Mouse (Mus musculus): ENCODE data around the gene Suv39h1. TPM values are rescaled to one million over a fixed set of nuclear protein-coding genes. Genes with fewer than 3 reads are reported as not detected.
A peak's percentile ranks its signal among the peaks of the same experiment; 100 is the strongest.
"Not testable (repeated sequence)": the region's sequence is repeated elsewhere in the genome, so short reads cannot be mapped to it uniquely, and the experiment has no call there.

Suv39h1 gene
- polyA plus RNA-seq (2012; rRNA removed), result 11.8 and 13.0 TPM in 2 replicates

GRCm38 (mm10) chrX:8074430-8075014, at the start of gene Suv39h1:
Gene Suv39h1 (minus strand): TSS chrX:8074760.
- DNase-seq (ENCODE audit: low spot score), result peak; percentile 63

DNA sequence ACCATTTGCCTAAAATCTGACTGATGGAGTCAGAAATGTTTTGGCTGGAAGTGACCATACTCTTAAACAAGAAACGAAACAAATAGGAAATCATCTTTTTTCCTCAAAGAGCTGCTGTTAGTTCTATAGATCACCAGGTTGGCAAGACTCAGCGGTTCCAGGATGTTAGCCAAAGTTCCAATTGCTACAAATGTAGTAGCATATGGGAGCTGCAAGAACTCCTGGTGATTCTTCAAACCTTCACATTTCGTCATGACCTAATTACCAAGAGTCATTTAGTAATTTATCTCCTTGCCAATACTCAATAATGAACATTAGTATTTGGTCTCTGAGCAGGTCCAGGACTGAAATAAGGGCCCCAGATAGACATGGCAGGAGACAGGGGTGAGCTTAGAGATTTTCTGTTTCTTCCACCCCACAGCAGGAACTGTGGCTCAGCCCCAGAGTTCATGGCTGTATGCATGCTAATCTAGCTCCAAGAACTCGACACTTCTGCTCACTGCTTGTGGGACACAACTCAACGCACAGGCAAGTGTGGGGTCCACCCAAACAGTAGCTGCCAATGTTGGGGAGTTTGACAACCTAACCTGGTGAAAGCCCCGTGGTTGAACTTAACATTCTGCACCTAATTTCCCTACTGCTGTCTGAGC, 49.4 kb upstream of the Suv39h1 start:
- DNase-seq (ENCODE audit: low spot score), result no peak

DNA sequence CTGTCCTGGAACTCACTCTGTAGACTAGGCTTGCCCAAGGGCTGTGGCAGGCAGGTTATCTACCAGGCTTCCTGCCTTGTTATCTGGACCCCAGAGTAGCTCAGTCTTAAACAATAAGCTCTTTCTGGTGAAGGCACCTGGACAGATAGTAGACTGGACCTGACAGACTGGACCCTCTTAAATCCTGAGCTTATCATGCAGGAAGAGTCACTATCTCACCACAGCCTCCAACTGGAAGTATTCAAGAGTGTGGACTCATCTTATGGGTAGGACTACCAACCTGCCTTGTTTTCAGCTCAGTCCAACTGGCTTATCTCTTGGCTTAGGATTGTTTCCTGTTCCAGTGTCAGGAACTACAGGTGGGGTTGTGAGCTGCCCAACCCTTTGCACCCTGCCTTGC, 42.7 kb upstream of the Suv39h1 start:
- DNase-seq (ENCODE audit: low spot score), result no peak

DNA sequence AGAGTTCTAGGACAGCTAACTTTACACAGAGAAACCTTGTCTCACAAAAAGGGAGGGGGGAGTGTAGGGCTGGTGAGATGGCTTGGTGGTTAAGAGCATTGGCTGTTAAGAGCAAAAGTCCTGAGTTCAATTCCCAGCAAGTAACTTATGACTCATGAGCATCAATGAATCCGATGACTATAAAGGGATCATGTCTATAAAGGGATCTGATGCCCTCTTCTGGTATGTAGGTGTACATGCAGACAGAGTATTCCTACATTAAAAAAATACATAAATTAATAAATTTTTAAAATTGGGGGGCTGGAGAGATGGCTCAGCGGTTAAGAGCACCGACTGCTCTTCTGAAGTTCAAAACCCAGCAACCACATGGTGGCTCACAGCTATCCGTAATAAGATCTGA, 40.7 kb upstream of the Suv39h1 start:
- no peak for DNase-seq (ENCODE audit: low spot score)

GRCm38 (mm10) chrX:8105019-8105418, 30.5 kb upstream of the Suv39h1 start:
- no peak for DNase-seq (ENCODE audit: low spot score)

DNA sequence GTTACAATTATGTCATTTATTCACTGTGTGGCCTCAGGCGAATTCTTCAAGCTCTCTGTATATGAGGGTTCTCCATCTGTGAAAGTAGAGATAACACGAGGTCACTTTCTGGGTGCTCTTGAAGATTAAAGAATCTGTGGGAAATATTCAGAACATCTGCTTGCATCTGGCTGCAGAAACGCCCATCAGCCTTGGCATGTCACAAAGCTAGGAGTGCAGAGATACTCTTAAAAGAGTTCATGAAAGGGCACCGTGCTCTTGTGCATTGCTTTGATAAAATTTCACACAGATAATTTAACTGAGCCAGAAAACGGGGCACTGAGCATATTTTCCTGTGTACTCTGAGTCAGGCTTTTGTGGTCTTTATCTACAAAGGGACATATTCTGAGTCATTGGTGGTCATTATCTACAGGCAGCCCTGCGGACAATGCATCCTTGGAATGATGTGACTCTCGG, 27.7 kb upstream of the Suv39h1 start:
- DNase-seq (ENCODE audit: low spot score), result no peak

DNA sequence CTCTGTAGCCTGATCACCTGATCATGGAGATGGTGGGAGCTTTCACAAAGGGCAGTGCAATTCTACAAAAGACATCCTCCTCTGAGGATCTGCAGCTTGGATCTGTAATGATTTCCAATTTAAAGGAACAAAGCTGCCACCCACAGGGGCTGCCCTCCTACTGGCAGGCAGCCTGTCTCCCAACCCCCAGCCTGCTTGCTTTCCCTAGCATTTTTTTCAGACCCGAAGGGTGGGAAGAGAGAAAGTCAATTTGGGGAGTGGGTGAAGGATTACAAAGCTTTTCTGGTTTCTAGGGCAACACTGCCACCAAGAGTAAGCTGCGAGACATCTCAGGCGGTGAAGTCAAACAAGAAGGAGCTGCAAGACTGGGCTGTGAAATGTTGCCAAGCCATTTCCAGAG, 26.5 kb upstream of the Suv39h1 start:
- DNase-seq (ENCODE audit: low spot score), result no peak

DNA sequence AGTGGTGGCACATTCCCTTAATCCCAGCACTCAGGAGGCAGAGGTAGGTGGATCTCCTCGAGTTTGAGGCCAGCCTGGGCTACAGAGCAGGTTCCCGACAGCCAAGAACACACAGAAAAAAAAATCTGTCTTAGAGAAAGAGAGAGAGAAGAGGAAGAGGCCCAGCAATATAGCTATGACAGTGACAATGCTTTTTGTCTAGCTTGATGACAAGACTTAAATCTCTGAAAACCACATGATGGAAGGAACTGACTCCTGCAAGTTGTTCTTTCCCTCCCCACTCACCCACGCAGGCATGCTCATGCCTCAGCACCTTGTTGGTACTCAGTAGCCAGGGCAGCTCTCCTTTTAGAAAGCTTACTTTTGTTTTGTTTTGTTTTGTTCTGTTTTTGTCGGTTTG, 24.9 kb upstream of the Suv39h1 start:
- no peak for DNase-seq (ENCODE audit: low spot score)

DNA sequence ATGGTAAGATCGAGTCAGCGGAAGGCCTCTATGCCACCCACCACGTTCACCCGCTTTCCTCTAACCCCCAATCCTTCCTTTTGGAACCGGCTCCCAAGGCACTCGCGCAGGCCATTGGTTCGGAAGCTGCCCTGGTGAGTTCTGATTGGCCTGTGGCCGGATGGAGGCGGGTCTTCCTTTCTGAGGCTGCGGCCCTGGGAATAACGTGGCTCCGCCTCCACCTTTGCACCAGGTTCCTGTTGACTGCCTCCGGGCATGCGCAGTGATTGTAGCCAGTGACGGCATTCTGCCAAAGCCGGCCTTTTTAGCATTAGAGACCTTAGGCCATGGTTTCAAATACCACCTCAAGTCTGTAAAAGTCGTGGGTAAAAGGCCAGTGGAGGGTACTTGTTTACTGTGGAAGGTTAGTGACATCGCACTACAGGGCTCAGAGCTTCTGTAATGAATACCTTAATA, 22.3 kb upstream of the Suv39h1 start:
- DNase-seq (ENCODE audit: low spot score), result peak; percentile 77

DNA sequence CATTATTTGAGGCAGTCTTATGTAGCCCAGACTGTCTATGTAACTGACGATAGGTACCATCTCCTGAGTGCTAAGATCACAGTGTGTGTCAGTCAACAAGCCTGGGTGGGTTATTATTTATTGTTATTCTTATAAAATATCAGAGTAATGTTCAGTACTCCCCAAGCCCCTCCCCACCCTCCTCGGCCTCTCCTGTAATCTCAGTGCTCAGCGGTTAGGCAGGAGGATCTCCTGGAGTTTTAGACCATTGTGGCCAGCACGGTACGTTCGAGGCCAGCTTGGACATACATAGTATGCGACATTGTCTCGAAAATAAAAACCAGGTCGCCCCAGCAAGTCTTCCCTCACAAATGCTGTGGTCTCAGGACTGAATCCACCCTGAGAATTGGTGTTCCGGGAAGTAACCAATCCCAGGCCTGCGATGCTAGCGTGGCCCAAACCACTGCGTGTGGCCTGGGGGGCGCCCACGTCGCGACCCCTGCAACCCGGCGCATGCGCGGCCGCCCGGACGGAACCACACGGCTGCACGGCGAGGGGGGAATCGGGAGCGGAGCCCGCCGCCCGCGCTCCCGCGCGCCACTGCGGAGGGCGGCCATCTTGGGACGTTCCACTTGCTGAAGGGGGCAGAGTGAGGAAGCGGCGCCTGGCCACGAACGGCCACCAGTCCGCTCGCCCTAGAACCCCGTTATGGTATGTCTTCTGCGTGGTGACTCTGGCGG, 21.7 kb upstream of the Suv39h1 start:
- DNase-seq (ENCODE audit: low spot score), result not testable (repeated sequence)

GRCm38 (mm10) chrX:8095546-8095945, 21.0 kb upstream of the Suv39h1 start:
- no peak for DNase-seq (ENCODE audit: low spot score)

DNA sequence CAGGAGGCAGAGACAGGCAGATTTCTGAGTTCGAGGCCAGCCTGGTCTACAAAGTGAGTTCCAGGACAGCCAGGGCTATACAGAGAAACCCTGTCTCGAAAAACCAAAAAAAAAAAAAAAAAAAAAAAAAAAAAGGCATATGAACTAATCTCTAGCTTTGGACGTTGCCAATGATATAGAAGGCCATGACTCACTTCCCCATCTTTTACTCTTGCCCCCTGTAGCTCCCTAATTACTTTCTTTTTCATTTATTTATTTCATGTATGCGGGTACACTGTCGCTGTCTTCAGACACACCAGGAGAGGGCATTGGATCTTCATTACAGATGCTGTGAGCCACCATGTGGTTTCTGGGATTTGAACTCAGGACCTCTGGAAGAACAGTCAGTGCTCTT, 16.4 kb upstream of the Suv39h1 start:
- DNase-seq (ENCODE audit: low spot score), result not testable (repeated sequence)

DNA sequence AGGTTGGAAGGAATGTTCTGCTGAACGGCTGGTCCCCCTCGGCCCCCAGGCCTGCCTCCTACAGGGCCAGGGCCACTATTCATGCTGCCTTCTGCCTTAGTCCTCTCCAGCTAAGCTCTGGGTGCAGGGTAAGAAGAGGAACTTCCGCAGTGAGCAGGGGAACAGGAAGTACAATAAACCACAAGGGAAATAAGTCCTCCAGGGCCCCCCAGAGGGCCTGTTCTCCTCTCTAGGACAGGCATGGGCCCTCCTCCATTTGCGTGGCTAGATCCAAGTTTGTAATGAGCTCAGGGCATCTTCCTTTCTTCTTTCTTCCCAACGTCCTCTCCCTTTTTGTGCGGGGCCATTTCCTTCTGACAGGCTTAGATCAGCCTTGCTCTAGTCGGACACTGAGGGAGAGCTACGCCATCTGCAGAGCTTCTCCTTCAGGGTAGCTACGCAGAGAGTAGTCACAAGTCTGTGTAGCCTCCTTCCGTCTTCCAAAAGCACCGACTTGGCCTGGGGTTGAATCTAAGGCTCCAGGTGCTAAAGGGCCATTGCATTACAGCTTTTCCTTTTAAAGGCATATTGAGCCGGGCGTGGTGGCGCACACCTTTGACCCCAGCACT, 15.9 kb upstream of the Suv39h1 start, which contains the start of gene Was:
Was (minus strand) TSS at position 153 of the 608 bp plus-strand sequence.
- DNase-seq (ENCODE audit: low spot score), result no peak

DNA sequence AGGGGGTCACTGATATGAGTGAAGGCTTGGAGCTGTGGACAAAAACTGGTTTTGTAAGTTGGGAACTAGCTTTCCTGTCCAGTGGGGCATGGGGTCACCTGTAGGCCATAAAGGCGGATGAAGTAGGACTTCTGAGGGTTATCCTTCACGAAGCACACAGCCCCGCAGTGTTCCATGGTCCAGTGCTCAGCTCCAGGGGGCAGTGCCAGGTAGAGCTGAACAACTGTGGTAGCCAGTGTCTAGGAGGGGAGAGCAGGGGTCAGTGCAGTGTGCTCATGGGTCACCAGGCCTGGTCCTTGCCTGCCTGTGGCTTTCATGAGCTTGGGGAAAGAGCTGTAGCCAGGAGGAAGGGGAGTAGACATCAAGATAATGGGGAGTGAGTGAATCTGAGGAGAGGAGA, 15.2 kb upstream of the Suv39h1 start:
- no peak for DNase-seq (ENCODE audit: low spot score)

- no peak for DNase-seq (ENCODE audit: low spot score)
These were observed 11.1 kb upstream of the Suv39h1 start for GRCm38 (mm10) chrX:8085611-8086010.

GRCm38 (mm10) chrX:8084771-8085259, 10.3 kb upstream of the Suv39h1 start:
- DNase-seq (ENCODE audit: low spot score), result no peak

DNA sequence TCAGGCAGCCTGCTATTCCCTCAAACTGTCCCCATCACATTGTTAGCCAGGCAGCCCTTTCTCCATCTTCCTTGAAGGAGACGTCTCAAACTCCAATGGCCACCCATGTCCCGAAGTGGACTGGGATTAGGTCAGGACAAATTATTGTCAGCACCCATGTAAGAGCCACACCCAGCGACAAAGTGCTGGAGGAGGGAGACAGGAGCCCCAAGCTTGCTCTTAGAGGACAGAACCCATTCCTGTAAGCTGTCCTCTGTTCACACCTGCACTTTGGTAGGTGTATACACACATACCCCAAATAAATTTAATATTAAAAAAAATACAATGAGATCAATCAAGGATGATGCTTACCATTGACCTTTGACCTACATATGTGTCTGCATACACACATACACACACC, 544 bp upstream of the Suv39h1 start:
- DNase-seq (ENCODE audit: low spot score), result no peak

- DNase-seq (ENCODE audit: low spot score), result no peak
These were observed 605 bp downstream of the Suv39h1 start for GRCm38 (mm10) chrX:8073881-8074429.

- no peak for DNase-seq (ENCODE audit: low spot score)
These were observed 5.4 kb downstream of the Suv39h1 start for GRCm38 (mm10) chrX:8069166-8069565.

DNA sequence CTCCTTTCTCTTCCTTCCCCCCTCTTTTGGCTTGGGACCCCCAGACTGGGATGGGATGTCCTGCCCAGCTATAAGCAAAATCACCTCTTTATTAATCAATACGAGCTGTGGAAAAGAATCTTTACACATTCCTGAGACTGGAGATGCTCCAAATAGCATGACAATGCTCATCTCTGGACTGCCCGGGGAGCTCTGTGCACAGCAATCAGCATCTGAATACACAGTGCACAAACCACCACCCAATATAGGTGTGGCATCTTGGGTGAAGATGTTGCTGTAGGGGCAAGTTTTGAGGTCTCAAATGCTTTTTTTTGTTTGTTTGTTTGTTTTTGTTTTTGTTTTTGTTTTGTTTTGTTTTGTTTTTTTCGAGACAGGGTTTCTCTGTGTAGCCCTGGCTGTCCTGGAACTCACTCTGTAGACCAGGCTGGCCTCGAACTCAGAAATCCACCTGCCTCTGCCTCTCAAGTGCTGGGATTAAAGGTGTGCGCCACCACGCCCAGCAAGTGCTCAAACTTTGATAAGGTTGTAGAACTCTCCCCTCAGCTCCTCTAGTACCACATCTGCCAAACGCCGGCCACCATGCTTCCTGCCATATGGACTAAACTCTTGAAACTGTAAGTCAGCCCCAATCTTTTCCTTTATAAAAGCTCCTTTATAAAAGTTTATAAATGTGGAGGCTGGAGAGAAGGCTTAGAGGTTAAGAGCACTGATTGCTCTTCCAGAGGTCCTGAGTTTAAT, 23.3 kb downstream of the Suv39h1 start:
- not testable (repeated sequence) for DNase-seq (ENCODE audit: low spot score)

- DNase-seq (ENCODE audit: low spot score), result no peak
These were observed 41.6 kb downstream of the Suv39h1 start for GRCm38 (mm10) chrX:8033009-8033408.

Measured in urinary bladder, adult 2 months (tissue).